Mouse (Mus musculus) stomach, postnatal 0 days (tissue): Measurements from ENCODE around the gene Wdr74.
A peak's percentile ranks its signal among the peaks of the same experiment; 100 is the strongest.

Experiments used
- CTCF ChIP-seq: IDR thresholded peaks from 2 replicates; pipeline ENCODE4 v1.5.1; 2016; ENCODE audit warnings: antibody characterized with exemption, low read depth, mild to moderate bottlenecking, moderate library complexity
- EP300 ChIP-seq: optimal IDR thresholded peaks from 2 replicates; pipeline ENCODE3; 2016; ENCODE audit warnings: antibody characterized with exemption

GRCm38 (mm10) chr19:8713306-8713996 is 22.2 kb upstream of the Wdr74 start:
- TF ChIP-seq CTCF = peak; percentile 83
- no peak for TF ChIP-seq EP300
